Mouse (Mus musculus): ENCODE measurements around the gene Ppp1r35. TPM values are rescaled to one million over a fixed set of nuclear protein-coding genes. Genes with fewer than 3 reads are reported as not detected.

Ppp1r35 gene
- polyA plus RNA-seq, 1 experiment from 2014 or later: 39.7 TPM

GRCm38 (mm10) chr5:137822602-137823001 lies 44.0 kb downstream of the Ppp1r35 start:
- no peaks in the 10 kb centered on the region for H3K27me3 ChIP-seq
- no peak overlapping the region for H3K4me2 ChIP-seq
- no peaks in the 10 kb centered on the region for H3K4me1 ChIP-seq (replicated peaks)
- no peak for ATAC-seq (ENCODE audit: low read depth)
- no peak overlapping the region for H3K9ac ChIP-seq
- no peak overlapping the region for H3K27ac ChIP-seq (replicated peaks)
- no peaks in the 10 kb centered on the region for H3K36me3 ChIP-seq
- WGBS: 88% methylated on average over 1 of the region's 1 CpGs
- H3K4me3 ChIP-seq: no peak overlapping the region
- no peaks in the 10 kb centered on the region for H3K9me3 ChIP-seq

- ATAC-seq (ENCODE audit: low read depth): no peak
- no peaks in the 10 kb centered on the region for H3K9me3 ChIP-seq
- no peak overlapping the region for H3K9ac ChIP-seq
- no peak overlapping the region for H3K4me3 ChIP-seq
- H3K4me1 ChIP-seq (replicated peaks): no peaks in the 10 kb centered on the region
- no peaks in the 10 kb centered on the region for H3K27me3 ChIP-seq
- H3K27ac ChIP-seq (replicated peaks): no peak overlapping the region
- no peak overlapping the region for H3K4me2 ChIP-seq
- 79% methylated on average over 6 of the region's 6 CpGs for WGBS
- no peaks in the 10 kb centered on the region for H3K36me3 ChIP-seq
Observed at GRCm38 (mm10) chr5:137823455-137824045, 44.9 kb downstream of the Ppp1r35 start.

DNA sequence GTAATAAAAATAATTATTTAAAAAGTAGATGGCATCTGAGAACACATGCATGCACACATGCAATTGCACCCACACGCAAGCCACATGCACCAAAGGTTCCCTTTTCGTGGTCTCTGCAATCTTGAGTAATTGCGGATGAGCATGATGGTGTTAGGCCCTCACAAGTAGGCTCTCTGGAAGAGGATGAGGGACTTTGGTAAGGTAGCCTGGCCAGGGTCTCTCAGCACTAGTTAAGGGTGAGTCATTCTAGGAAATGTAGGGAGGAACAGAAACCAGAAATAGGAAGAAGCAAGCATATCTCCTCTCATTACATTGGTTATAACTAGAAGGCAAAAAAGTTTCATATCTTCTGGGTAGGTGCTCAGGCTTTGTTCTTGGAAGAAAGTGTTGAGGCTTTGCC lies 46.4 kb downstream of the Ppp1r35 start:
- 91% methylated on average over 3 of the region's 3 CpGs for WGBS
- no peak overlapping the region for H3K4me3 ChIP-seq
- no peaks in the 10 kb centered on the region for H3K27me3 ChIP-seq
- no peaks in the 10 kb centered on the region for H3K4me1 ChIP-seq (replicated peaks)
- no peaks in the 10 kb centered on the region for H3K9me3 ChIP-seq
- ATAC-seq (ENCODE audit: low read depth): no peak
- H3K27ac ChIP-seq (replicated peaks): no peak overlapping the region
- H3K9ac ChIP-seq: no peak overlapping the region
- H3K36me3 ChIP-seq: no peaks in the 10 kb centered on the region
- no peak overlapping the region for H3K4me2 ChIP-seq

- Histone ChIP-seq H3K27me3 (no peaks in the 10 kb centered on the region), H3K36me3 (no peaks in the 10 kb centered on the region), H3K27ac (replicated peaks) (no peak overlapping the region), H3K9ac (no peak overlapping the region), H3K4me1 (replicated peaks) (no peaks in the 10 kb centered on the region), H3K9me3 (no peaks in the 10 kb centered on the region), H3K4me2 (no peak overlapping the region), H3K4me3 (no peak overlapping the region)
- WGBS: 82% methylated on average over 2 of the region's 2 CpGs
- no peak for ATAC-seq (ENCODE audit: low read depth)
Observed at GRCm38 (mm10) chr5:137825971-137826370, 47.3 kb downstream of the Ppp1r35 start.

DNA sequence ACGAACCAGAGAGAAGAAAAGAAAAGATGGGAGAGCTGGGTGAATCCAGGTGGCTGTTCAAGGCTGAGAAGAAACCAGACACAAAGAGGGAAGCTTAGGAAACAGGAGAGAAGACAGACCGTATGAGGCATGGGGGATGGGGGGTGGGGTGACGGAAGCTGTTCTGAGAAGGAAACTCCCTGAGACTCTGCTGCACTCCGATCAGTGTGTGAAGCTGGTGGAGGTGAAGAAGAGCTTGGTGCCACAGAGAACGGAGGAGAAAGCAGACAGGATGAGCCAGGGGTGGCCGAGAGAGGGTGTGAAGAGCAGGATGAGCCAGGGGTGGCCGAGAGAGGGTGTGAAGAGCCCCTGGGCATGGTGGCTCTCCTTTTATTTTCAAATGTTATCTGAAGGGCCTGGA lies 47.8 kb downstream of the Ppp1r35 start:
- H3K27me3 ChIP-seq: no peaks in the 10 kb centered on the region
- WGBS: 64% methylated on average over 7 of the region's 7 CpGs
- no peak overlapping the region for H3K27ac ChIP-seq (replicated peaks)
- no peak for ATAC-seq (ENCODE audit: low read depth)
- no peak overlapping the region for H3K9ac ChIP-seq
- H3K4me3 ChIP-seq: no peak overlapping the region
- H3K9me3 ChIP-seq: no peaks in the 10 kb centered on the region
- H3K4me2 ChIP-seq: no peak overlapping the region
- H3K4me1 ChIP-seq (replicated peaks): no peaks in the 10 kb centered on the region
- no peaks in the 10 kb centered on the region for H3K36me3 ChIP-seq

DNA sequence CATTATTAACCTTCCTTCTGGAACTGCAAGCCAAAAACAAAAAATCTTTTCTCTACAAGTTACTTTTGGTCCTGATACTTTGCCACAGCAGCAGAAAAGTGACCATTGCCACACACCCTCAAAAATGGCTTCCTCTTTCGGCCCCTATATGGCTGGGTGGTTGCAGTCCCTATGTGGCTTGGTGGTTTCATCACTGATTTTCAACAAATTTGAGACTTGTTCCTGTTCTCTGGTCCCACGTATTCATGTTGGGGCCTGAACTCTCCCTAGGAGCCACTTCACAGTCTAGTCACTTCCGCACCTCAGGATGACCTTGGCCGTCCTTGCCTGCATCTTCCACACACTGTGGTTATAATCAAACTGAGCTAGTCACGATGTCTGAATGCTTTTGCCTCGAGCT lies 50.0 kb downstream of the Ppp1r35 start:
- Histone ChIP-seq H3K27me3 (no peaks in the 10 kb centered on the region), H3K4me2 (no peak overlapping the region), H3K4me1 (replicated peaks) (no peaks in the 10 kb centered on the region), H3K27ac (replicated peaks) (no peak overlapping the region), H3K9me3 (no peaks in the 10 kb centered on the region), H3K9ac (no peak overlapping the region), H3K36me3 (no peaks in the 10 kb centered on the region), H3K4me3 (no peak overlapping the region)
- no peak for ATAC-seq (ENCODE audit: low read depth)
- 87% methylated on average over 6 of the region's 6 CpGs for WGBS

Other genes with a start within 250 kb of the Ppp1r35 start
- not detected in 2 replicates for gene Epo, start 245.6 kb upstream of the Ppp1r35 start, polyA plus RNA-seq (2015; fragmentation: Nextera tagmentation; extraction: Ambion mirVana)
- gene Gnb2, start 245.3 kb upstream of the Ppp1r35 start, polyA plus RNA-seq (2015; fragmentation: Nextera tagmentation; extraction: Ambion mirVana): 486 and 510 TPM in 2 replicates
- 203 and 222 TPM in 2 replicates for gene Actl6b, start 225.3 kb upstream of the Ppp1r35 start, polyA plus RNA-seq (2015; fragmentation: Nextera tagmentation; extraction: Ambion mirVana)
- gene Tfr2, start 209.0 kb upstream of the Ppp1r35 start, polyA plus RNA-seq (2015; fragmentation: Nextera tagmentation; extraction: Ambion mirVana): 3.0 and 3.2 TPM in 2 replicates
- gene Mospd3, start 177.8 kb upstream of the Ppp1r35 start, polyA plus RNA-seq (2015; fragmentation: Nextera tagmentation; extraction: Ambion mirVana): 50.0 and 58.1 TPM in 2 replicates
- 40.6 and 42.7 TPM in 2 replicates for gene Pcolce, start 165.1 kb upstream of the Ppp1r35 start, polyA plus RNA-seq (2015; fragmentation: Nextera tagmentation; extraction: Ambion mirVana)
- 0.17 and 0.20 TPM in 2 replicates for gene Fbxo24, start 149.8 kb upstream of the Ppp1r35 start, polyA plus RNA-seq (2015; fragmentation: Nextera tagmentation; extraction: Ambion mirVana)
- 23.8 and 24.5 TPM in 2 replicates for gene Lrch4, start 149.7 kb upstream of the Ppp1r35 start, polyA plus RNA-seq (2015; fragmentation: Nextera tagmentation; extraction: Ambion mirVana)
- 6.7 and 7.9 TPM in 2 replicates for gene Gm20605, start 149.7 kb upstream of the Ppp1r35 start, polyA plus RNA-seq (2015; fragmentation: Nextera tagmentation; extraction: Ambion mirVana)
- 5.6 and 6.5 TPM in 2 replicates for gene Sap25, start 137.5 kb upstream of the Ppp1r35 start, polyA plus RNA-seq (2015; fragmentation: Nextera tagmentation; extraction: Ambion mirVana)
- 0.20 TPM in 1 of 2 replicates, not detected in the other for gene Irs3, start 133.1 kb upstream of the Ppp1r35 start, polyA plus RNA-seq (2015; fragmentation: Nextera tagmentation; extraction: Ambion mirVana)
- gene Agfg2, start 94.1 kb upstream of the Ppp1r35 start, polyA plus RNA-seq (2015; fragmentation: Nextera tagmentation; extraction: Ambion mirVana): 15.5 and 16.6 TPM in 2 replicates
- 23.4 and 25.4 TPM in 2 replicates for gene Nyap1, start 37.2 kb upstream of the Ppp1r35 start, polyA plus RNA-seq (2015; fragmentation: Nextera tagmentation; extraction: Ambion mirVana)
- 76.8 and 86.9 TPM in 2 replicates for gene Tsc22d4, start 33.1 kb upstream of the Ppp1r35 start, polyA plus RNA-seq (2015; fragmentation: Nextera tagmentation; extraction: Ambion mirVana)
- gene Mepce, start 8.8 kb downstream of the Ppp1r35 start, polyA plus RNA-seq (2015; fragmentation: Nextera tagmentation; extraction: Ambion mirVana): 9.9 and 12.3 TPM in 2 replicates
- 10.4 and 12.4 TPM in 2 replicates for gene Zcwpw1, start 8.9 kb downstream of the Ppp1r35 start, polyA plus RNA-seq (2015; fragmentation: Nextera tagmentation; extraction: Ambion mirVana)
- 0.15 and 1.3 TPM in 2 replicates for gene Pilra, start 57.4 kb downstream of the Ppp1r35 start, polyA plus RNA-seq (2015; fragmentation: Nextera tagmentation; extraction: Ambion mirVana)
- not detected in 2 replicates for gene Pilrb1, start 79.3 kb downstream of the Ppp1r35 start, polyA plus RNA-seq (2015; fragmentation: Nextera tagmentation; extraction: Ambion mirVana)
- 0.27 TPM in 1 of 2 replicates, not detected in the other for gene Pilrb2, start 93.0 kb downstream of the Ppp1r35 start, polyA plus RNA-seq (2015; fragmentation: Nextera tagmentation; extraction: Ambion mirVana)
- not detected in 2 replicates for gene Cyp3a13, start 142.8 kb downstream of the Ppp1r35 start, polyA plus RNA-seq (2015; fragmentation: Nextera tagmentation; extraction: Ambion mirVana)
- gene Gjc3, start 184.2 kb downstream of the Ppp1r35 start, polyA plus RNA-seq (2015; fragmentation: Nextera tagmentation; extraction: Ambion mirVana): 0.21 and 0.27 TPM in 2 replicates
- not detected in 2 replicates for gene Azgp1, start 202.7 kb downstream of the Ppp1r35 start, polyA plus RNA-seq (2015; fragmentation: Nextera tagmentation; extraction: Ambion mirVana)
- gene Smok3a, start 242.4 kb downstream of the Ppp1r35 start, polyA plus RNA-seq (2015; fragmentation: Nextera tagmentation; extraction: Ambion mirVana): not detected in 2 replicates
- not detected in 2 replicates for gene Smok3b, start 242.6 kb downstream of the Ppp1r35 start, polyA plus RNA-seq (2015; fragmentation: Nextera tagmentation; extraction: Ambion mirVana)